Mouse (Mus musculus) CH12.LX (cell line): Measurements from ENCODE around the gene Adamts5.

ENCODE experiments used
- BHLHE40 ChIP-seq: IDR thresholded peaks from 2 replicates; pipeline ENCODE4 v1.6.1; 2011; ENCODE audit warnings: mild to moderate bottlenecking, low read depth, low read length, improper control_type of control experiment
- CHD1 ChIP-seq: IDR thresholded peaks from 2 replicates; pipeline ENCODE4 v1.6.1; 2012; ENCODE audit warnings: low read depth, low read length, improper control_type of control experiment, inconsistent platforms
- CHD2 ChIP-seq: IDR thresholded peaks from 2 replicates; pipeline ENCODE4 v1.6.1; 2011; ENCODE audit warnings: low read length, improper control_type of control experiment
- CTCF ChIP-seq, 2 experiments: IDR thresholded peaks in 1 of 2; conservative IDR thresholded peaks in 1 of 2; 2 replicates each; pipeline ENCODE4 v1.5.1; 2011 to 2012; ENCODE audit warnings: low read depth in 2 of 2, low read length in 2 of 2, improper control_type of control experiment in 1 of 2, inconsistent platforms in 1 of 2, mild to moderate bottlenecking in 1 of 2, moderate library complexity in 1 of 2
- EP300 ChIP-seq: IDR thresholded peaks from 2 replicates; pipeline ENCODE4 v1.6.1; 2011; ENCODE audit warnings: low read length, improper control_type of control experiment
- MAFK ChIP-seq: IDR thresholded peaks from 2 replicates; pipeline ENCODE4 v1.6.1; 2011; ENCODE audit warnings: low read length, improper control_type of control experiment; ENCODE audit not compliant: insufficient replicate concordance
- MAX ChIP-seq: IDR thresholded peaks from 2 replicates; pipeline ENCODE4 v1.6.1; 2011; ENCODE audit warnings: low read length, improper control_type of control experiment
- MEF2A ChIP-seq: IDR thresholded peaks from 2 replicates; pipeline ENCODE4 v1.6.1; 2014; ENCODE audit warnings: low read depth, mild to moderate bottlenecking, inconsistent platforms, low read length, improper control_type of control experiment, borderline replicate concordance
- POLR2A ChIP-seq: IDR thresholded peaks from 2 replicates; pipeline ENCODE4 v1.6.1; 2011; ENCODE audit warnings: low read depth, mild to moderate bottlenecking, improper control_type of control experiment, low read length
- SIN3A ChIP-seq: IDR thresholded peaks from 2 replicates; pipeline ENCODE4 v1.6.1; 2012; ENCODE audit warnings: low read length, improper control_type of control experiment, inconsistent platforms
- TCF12 ChIP-seq: IDR thresholded peaks from 2 replicates; pipeline ENCODE4 v1.6.1; 2014; ENCODE audit warnings: low read depth, mild to moderate bottlenecking, inconsistent platforms, low read length, improper control_type of control experiment
- USF2 ChIP-seq: conservative IDR thresholded peaks from 2 replicates; pipeline ENCODE4 v1.6.1; 2011; ENCODE audit warnings: low read depth, low read length, improper control_type of control experiment

DNA sequence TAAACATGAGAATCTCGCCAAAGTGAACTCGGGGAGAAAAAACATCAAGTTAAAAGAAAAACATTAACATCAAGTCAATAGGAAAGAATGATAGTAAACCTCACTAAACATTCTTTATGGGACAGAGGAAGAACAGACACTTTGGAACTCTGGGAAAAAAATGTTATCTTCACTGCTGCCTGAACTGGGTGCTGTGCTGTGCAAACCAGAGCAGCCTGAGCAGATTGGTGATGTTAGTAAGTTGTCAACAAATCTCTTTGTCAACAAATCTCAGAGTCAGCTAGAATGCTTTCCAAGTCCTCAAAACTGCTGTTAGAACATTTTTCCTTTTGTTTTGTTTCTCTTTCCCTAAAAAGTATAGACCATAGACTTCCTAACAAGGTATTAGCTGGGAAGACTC is 29.7 kb downstream of the Adamts5 start:
- no peak for TF ChIP-seq MAX
- no peak for TF ChIP-seq CTCF (conservative IDR thresholded peaks at IDR 0.05 in 1 of 2, IDR thresholded peaks at IDR 0.05 in 1 of 2; ENCODE audit: low read depth in 2 of 2, low read length in 2 of 2)
- no peak for TF ChIP-seq TCF12
- TF ChIP-seq SIN3A: no peak
- TF ChIP-seq BHLHE40: no peak
- TF ChIP-seq MEF2A: no peak
- no peak for TF ChIP-seq EP300
- no peak for TF ChIP-seq MAFK
- TF ChIP-seq POLR2A: no peak
- TF ChIP-seq CHD2: no peak
- no peak for TF ChIP-seq USF2
- TF ChIP-seq CHD1: no peak
